Mouse (Mus musculus): ENCODE measurements at regions not wholly inside any gene's neighbourhood (a gene's known extent, or its start where the extent isn't known, plus 50 kb on each side); places are given as distances from the start of the nearest gene placed in this dataset.

GRCm38 (mm10) chr1:35797064-35797463 lies 271.1 kb upstream of the Hs6st1 start:
- intact Hi-C loops (cut with DNase I), result no loop called here
- DNase-seq, result no peak
- Histone ChIP-seq H3K4me3 (no peak overlapping the region), H3K27ac (no peak overlapping the region)
- TF ChIP-seq CTCF (IDR thresholded peaks at IDR 0.05), result no peak

GRCm38 (mm10) chr1:35797526-35797925 lies 270.7 kb upstream of the Hs6st1 start:
- no peak for DNase-seq
- Histone ChIP-seq H3K4me3 (no peak overlapping the region), H3K27ac (no peak overlapping the region)
- intact Hi-C loops (cut with DNase I), result no loop called here
- TF ChIP-seq CTCF (IDR thresholded peaks at IDR 0.05), result no peak

- Histone ChIP-seq H3K4me3 (no peak overlapping the region), H3K27ac (no peak overlapping the region)
- intact Hi-C loops (cut with DNase I), result no loop called here
- no peak for TF ChIP-seq CTCF (IDR thresholded peaks at IDR 0.05)
- peak; percentile 28 for DNase-seq
Measured at GRCm38 (mm10) chr1:35805546-35805945, 262.7 kb upstream of the Hs6st1 start.

DNA sequence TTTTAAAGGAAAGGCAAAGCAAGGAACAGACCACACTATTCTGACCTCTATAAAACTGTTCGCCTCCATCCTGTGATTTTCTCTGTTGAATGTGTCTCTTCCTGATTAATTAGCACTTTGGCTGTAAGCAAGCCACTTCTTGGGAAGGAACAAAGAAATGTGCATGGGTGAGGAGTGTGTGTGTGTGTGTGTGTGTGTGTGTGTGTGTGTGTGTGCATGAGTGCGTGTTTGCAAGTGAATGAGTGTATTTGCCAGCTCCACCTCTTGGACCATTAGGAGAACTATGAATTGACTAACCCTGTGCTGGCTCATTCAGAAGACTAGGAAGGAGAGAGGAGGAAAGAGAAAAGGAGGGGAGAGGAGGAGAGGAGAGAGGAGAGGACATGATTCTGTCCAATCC lies 261.9 kb upstream of the Hs6st1 start:
- Histone ChIP-seq H3K4me3 (no peak overlapping the region), H3K27ac (no peak overlapping the region; the same call in 1 of the 2 replicates)
- no peak for TF ChIP-seq CTCF (IDR thresholded peaks at IDR 0.05)
- intact Hi-C loops (cut with DNase I), result no loop called here
- no peak for DNase-seq

DNA sequence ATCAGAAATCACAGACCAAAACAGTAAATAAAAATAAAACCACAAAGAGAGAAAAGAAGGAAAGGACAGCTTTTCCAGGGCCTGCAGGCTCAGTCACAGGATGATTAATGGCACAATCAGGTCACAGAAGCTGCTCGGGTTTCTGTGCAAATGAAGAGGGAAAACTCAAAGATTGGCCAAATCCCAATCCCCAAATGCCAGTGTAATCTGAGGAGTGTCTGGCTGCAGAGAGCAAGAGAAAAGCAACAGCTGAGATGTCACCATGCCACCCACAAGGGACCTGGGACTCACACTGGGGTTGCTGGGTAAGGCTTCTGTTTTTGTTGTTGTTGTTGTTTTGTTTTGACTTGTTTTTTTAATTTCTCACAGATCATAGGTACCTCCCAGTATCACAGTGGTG lies 261.5 kb upstream of the Hs6st1 start:
- intact Hi-C loops (cut with DNase I), result no loop called here
- no peak overlapping the region for H3K4me3 ChIP-seq
- peak; percentile 55 for DNase-seq
- peak overlapping the region; percentile 73 for H3K27ac ChIP-seq
- TF ChIP-seq CTCF (IDR thresholded peaks at IDR 0.05), result no peak

GRCm38 (mm10) chr1:35808894-35809293 lies 259.3 kb upstream of the Hs6st1 start:
- intact Hi-C loops (cut with DNase I), result no loop called here
- peak; percentile 26 for TF ChIP-seq CTCF (IDR thresholded peaks at IDR 0.05)
- peak; percentile 27 for DNase-seq
- Histone ChIP-seq H3K4me3 (no peak overlapping the region), H3K27ac (no peak overlapping the region)

DNA sequence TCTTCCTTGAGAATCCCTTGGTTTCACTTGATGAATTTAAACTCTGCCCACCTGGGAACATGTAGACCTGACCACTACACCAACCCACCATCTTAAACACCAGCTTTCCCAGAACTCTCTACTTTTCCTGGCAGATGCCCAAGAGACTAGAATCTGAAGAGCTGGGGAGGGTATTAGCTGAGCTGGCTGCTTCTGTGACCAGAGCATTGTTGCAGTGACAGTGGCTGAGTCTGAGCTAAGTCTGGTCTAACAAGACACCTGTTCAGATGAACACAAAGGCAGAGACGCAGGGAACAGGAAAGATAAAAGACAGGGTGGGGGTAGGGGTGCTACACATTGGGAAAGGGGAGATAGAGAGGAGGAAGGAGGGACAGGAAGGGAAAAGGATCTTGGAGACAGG lies 258.9 kb upstream of the Hs6st1 start:
- H3K27ac ChIP-seq, result no peak overlapping the region
- intact Hi-C loops (cut with DNase I), result no loop called here
- no peak for TF ChIP-seq CTCF (IDR thresholded peaks at IDR 0.05)
- no peak for DNase-seq
- H3K4me3 ChIP-seq, result no peak overlapping the region

DNA sequence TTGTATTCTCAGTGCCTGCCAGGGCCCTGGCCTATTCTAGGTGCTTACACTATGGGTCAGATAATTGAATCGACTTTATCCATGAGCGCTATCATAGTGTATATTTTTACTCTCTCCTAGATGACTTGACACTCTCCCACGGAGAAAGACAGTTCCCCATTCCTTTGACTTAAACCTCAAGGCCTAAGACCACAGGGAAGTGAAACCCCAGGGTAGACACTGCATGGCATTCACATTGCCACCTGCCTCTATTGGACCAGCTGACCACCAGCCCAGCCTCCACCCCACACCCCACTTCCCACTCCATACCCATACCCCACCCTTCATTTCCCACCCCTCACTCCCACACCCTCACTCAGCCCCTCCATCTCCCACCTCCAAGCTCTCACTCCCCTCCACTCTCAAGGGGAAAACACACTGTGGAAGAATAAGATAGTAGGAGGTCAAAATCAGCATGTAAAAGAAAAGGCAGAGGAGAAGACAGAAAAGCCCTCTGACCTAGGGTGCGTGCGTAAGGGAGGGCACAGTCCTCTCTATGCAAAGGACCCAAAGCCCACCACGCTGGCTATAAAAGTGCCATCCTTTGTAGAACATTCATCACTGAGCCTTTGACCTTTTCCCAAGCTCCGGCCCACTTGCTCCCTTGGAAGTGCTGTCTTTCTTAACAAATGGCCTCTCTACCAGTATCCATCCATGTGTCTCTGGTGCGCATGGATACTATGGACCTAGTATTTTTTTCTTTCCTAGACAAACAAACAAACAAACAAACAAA lies 257.4 kb upstream of the Hs6st1 start:
- DNase-seq, result no peak
- H3K27ac ChIP-seq, result no peak overlapping the region
- intact Hi-C loops (cut with DNase I), result no loop called here
- H3K4me3 ChIP-seq, result no peak overlapping the region
- TF ChIP-seq CTCF (IDR thresholded peaks at IDR 0.05), result no peak

GRCm38 (mm10) chr1:35811380-35811779 lies 256.8 kb upstream of the Hs6st1 start:
- DNase-seq, result no peak
- H3K4me3 ChIP-seq, result no peak overlapping the region
- no peak for TF ChIP-seq CTCF (IDR thresholded peaks at IDR 0.05)
- H3K27ac ChIP-seq, result no peak overlapping the region
- intact Hi-C loops (cut with DNase I), result no loop called here

GRCm38 (mm10) chr1:35811795-35812194 lies 256.4 kb upstream of the Hs6st1 start:
- intact Hi-C loops (cut with DNase I), result no loop called here
- no peak overlapping the region for H3K27ac ChIP-seq
- no peak for DNase-seq
- no peak overlapping the region for H3K4me3 ChIP-seq
- no peak for TF ChIP-seq CTCF (IDR thresholded peaks at IDR 0.05)

DNA sequence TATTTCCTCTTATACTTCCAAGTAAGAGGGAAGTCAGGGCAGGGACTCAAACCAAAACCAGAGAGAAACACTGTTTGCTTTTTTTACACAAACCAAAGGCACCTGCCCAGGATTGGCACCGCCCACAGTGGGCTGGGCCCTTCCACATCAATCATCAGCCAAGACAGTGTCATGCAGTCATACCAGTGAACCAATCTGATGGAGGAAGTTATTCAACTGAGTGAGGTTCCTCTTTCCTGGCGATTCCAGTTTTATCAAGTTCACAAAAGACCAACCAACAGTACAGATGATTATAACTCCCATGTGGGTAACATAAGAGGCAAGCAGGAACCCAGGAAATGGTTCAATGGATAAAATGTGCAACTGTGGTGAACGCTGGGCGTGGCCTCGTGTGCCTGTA lies 254.6 kb upstream of the Hs6st1 start:
- no peak overlapping the region for H3K27ac ChIP-seq
- intact Hi-C loops (cut with DNase I), result no loop called here
- TF ChIP-seq CTCF (IDR thresholded peaks at IDR 0.05), result no peak

GRCm38 (mm10) chr1:35814207-35814606 lies 254.0 kb upstream of the Hs6st1 start:
- DNase-seq, result no peak
- intact Hi-C loops (cut with DNase I), result no loop called here
- H3K4me3 ChIP-seq, result no peak overlapping the region
- TF ChIP-seq CTCF (IDR thresholded peaks at IDR 0.05), result no peak
- no peak overlapping the region for H3K27ac ChIP-seq

More for the DNA sequence above, 254.6 kb upstream of the Hs6st1 start:
- DNase-seq, result no peak
- H3K4me3 ChIP-seq, result no peak overlapping the region

DNA sequence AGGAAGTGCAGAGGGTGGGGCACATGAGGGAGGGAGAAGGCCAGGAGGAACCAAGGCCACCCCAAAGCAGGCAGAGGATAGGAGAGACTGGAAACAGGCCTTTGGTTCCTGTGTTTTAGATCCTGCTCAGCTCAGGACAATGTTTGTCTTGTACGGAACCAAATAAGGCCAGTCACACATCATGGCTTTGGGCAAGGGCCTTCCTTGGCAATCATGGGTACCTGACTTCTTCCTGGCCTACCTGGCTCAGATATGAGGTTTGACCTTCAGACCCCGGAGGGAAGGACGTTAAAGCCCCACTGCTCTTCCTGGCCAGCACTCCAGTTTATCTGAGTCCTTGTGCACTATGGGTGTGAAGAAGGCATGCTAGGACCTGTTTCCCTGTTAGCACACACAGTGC lies 253.4 kb upstream of the Hs6st1 start:
- Histone ChIP-seq H3K4me3 (no peak overlapping the region), H3K27ac (no peak overlapping the region)
- no peak for TF ChIP-seq CTCF (IDR thresholded peaks at IDR 0.05)
- intact Hi-C loops (cut with DNase I), result no loop called here
- no peak for DNase-seq

DNA sequence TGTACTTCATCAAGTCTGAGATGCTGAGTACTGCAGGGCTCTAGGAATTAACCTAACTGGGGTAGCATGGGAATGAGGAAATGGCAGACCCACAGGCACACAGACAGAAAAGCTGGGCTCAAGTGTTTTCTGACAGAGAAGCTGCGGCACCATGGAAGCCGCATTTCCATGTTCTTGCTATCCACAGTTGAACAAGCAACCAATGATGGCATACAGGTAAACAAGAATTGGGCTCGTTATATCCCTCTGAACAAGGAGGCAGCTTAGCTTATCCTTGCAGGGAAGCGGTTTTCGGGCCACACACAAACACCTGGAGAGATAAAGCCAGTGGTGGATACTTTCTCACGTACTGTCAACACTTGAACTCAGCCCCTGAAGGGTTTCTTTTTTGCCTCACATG lies 246.4 kb upstream of the Hs6st1 start:
- no peak for TF ChIP-seq CTCF (IDR thresholded peaks at IDR 0.05)
- intact Hi-C loops (cut with DNase I), result no loop called here

More for the DNA sequence above, 246.4 kb upstream of the Hs6st1 start:
- H3K27ac ChIP-seq, result no peak overlapping the region
- H3K4me3 ChIP-seq, result no peak overlapping the region
- DNase-seq, result no peak
